Mouse (Mus musculus) MEL (cell line): ENCODE data around the gene Ankrd16. TPM values are rescaled to one million over a fixed set of nuclear protein-coding genes. Genes with fewer than 3 reads are reported as not detected.

Source experiments
- DNase-seq: peaks from one replicate; pipeline ENCODE4 v3.0.0; 2011; ENCODE audit warnings: low read depth, low spot score
- H3K27ac ChIP-seq: 2 replicates; pipeline ENCODE4 v1.5.1; 2012; ENCODE audit warnings: low read depth, mild to moderate bottlenecking, control low read depth, low read length, moderate library complexity; ENCODE audit not compliant: control insufficient read depth
- H3K27me3 ChIP-seq, 2 experiments: fragments of 150-350 bp in 1 of 2; sonication (generic) in 1 of 2; 2 replicates each; pipeline ENCODE4 v1.6.1; 2012; ENCODE audit warnings: low read length in 2 of 2, mild to moderate bottlenecking in 2 of 2, improper control_type of control experiment in 1 of 2, moderate library complexity in 1 of 2; ENCODE audit not compliant: insufficient read depth in 2 of 2, control insufficient read depth in 1 of 2
- H3K36me3 ChIP-seq, 2 experiments: 2 replicates each; pipeline ENCODE4 v1.6.1; 2012 to 2014; ENCODE audit warnings: low read length in 2 of 2, improper control_type of control experiment in 1 of 2, inconsistent platforms in 1 of 2, mild to moderate bottlenecking in 1 of 2; ENCODE audit not compliant: insufficient read depth in 2 of 2, control insufficient read depth in 1 of 2
- H3K4me1 ChIP-seq, 2 experiments: fragments of 150-350 bp in 1 of 2; sonication (generic) in 1 of 2; 2 replicates each; pipeline ENCODE4 v1.6.1; 2012; ENCODE audit warnings: low read length in 2 of 2, improper control_type of control experiment in 1 of 2, mild to moderate bottlenecking in 1 of 2; ENCODE audit not compliant: insufficient read depth in 2 of 2, control insufficient read depth in 1 of 2
- H3K4me3 ChIP-seq, 2 experiments: fragments of 150-350 bp in 1 of 2; sonication (generic) in 1 of 2; 2 replicates each; pipeline ENCODE4 v1.5.1; 2012; ENCODE audit warnings: low read depth in 2 of 2, low read length in 2 of 2, mild to moderate bottlenecking in 2 of 2, moderate library complexity in 2 of 2, control low read depth in 1 of 2, improper control_type of control experiment in 1 of 2; ENCODE audit not compliant: control insufficient read depth in 1 of 2, insufficient read depth in 1 of 2
- H3K79me2 ChIP-seq: 2 replicates; pipeline ENCODE4 v1.6.1; 2012; ENCODE audit warnings: mild to moderate bottlenecking, low read length, moderate library complexity; ENCODE audit not compliant: control insufficient read depth, poor library complexity, insufficient read depth
- H3K9ac ChIP-seq: 2 replicates; pipeline ENCODE4 v1.6.1; 2012; ENCODE audit warnings: low read depth, mild to moderate bottlenecking, control low read depth, low read length, moderate library complexity; ENCODE audit not compliant: control insufficient read depth, poor library complexity, severe bottlenecking
- H3K9me3 ChIP-seq: fragments of 150-350 bp; sonication (generic); replicated peaks from 2 replicates; pipeline ENCODE4 v1.6.1; 2012; ENCODE audit warnings: mild to moderate bottlenecking, low read length, improper control_type of control experiment, moderate library complexity; ENCODE audit not compliant: insufficient read depth
- BHLHE40 ChIP-seq: IDR thresholded peaks from 2 replicates; pipeline ENCODE4 v1.6.1; 2012; ENCODE audit warnings: low read depth, mild to moderate bottlenecking, inconsistent platforms, low read length, improper control_type of control experiment, borderline replicate concordance
- CHD2 ChIP-seq: IDR thresholded peaks from 2 replicates; pipeline ENCODE4 v1.6.1; 2011; ENCODE audit warnings: low read length, improper control_type of control experiment
- CTCF ChIP-seq, 3 experiments: IDR thresholded peaks in 2 of 3; conservative IDR thresholded peaks in 1 of 3; 2 replicates each; pipeline ENCODE4 v1.5.1; 2011 to 2012; ENCODE audit warnings: low read length in 3 of 3, low read depth in 2 of 3, mild to moderate bottlenecking in 2 of 3, improper control_type of control experiment in 1 of 3, inconsistent platforms in 1 of 3, mixed read lengths in 1 of 3, moderate library complexity in 1 of 3; ENCODE audit not compliant: control insufficient read depth in 1 of 3, insufficient read depth in 1 of 3, poor library complexity in 1 of 3, severe bottlenecking in 1 of 3
- E2F4 ChIP-seq: IDR thresholded peaks from 2 replicates; pipeline ENCODE4 v1.6.1; 2011; ENCODE audit warnings: low read depth, low read length, improper control_type of control experiment, borderline replicate concordance
- EP300 ChIP-seq, 2 experiments: IDR thresholded peaks; 2 replicates each; pipeline ENCODE4 v1.6.1; 2011; ENCODE audit warnings: improper control_type of control experiment in 2 of 2, low read length in 2 of 2, low read depth in 1 of 2, mild to moderate bottlenecking in 1 of 2
- ETS1 ChIP-seq: IDR thresholded peaks from 2 replicates; pipeline ENCODE4 v1.6.1; 2012; ENCODE audit warnings: low read depth, mild to moderate bottlenecking, inconsistent platforms, low read length, improper control_type of control experiment, moderate library complexity
- GABPA ChIP-seq: IDR thresholded peaks from 2 replicates; pipeline ENCODE4 v1.6.1; 2012; ENCODE audit warnings: low read depth, mild to moderate bottlenecking, inconsistent platforms, low read length, improper control_type of control experiment, moderate library complexity
- GATA1 ChIP-seq: IDR thresholded peaks from 2 replicates; pipeline ENCODE4 v1.6.1; 2011; ENCODE audit warnings: low read depth, low read length, improper control_type of control experiment
- JUND ChIP-seq: IDR thresholded peaks from 2 replicates; pipeline ENCODE4 v1.6.1; 2011; ENCODE audit warnings: low read depth, mild to moderate bottlenecking, improper control_type of control experiment, low read length
- MAFK ChIP-seq: IDR thresholded peaks from 2 replicates; pipeline ENCODE4 v1.6.1; 2011; ENCODE audit warnings: low read depth, mild to moderate bottlenecking, low read length, improper control_type of control experiment, borderline replicate concordance
- MYB ChIP-seq: IDR thresholded peaks from 2 replicates; pipeline ENCODE4 v1.6.1; 2011; ENCODE audit warnings: mild to moderate bottlenecking, low read depth, low read length, improper control_type of control experiment
- NRF1 ChIP-seq: IDR thresholded peaks from 2 replicates; pipeline ENCODE4 v1.6.1; 2014; ENCODE audit warnings: low read depth, mild to moderate bottlenecking, inconsistent platforms, low read length, improper control_type of control experiment, moderate library complexity; ENCODE audit not compliant: poor library complexity, insufficient read depth, severe bottlenecking
- POLR2A ChIP-seq, 2 experiments: IDR thresholded peaks; 2 replicates each; pipeline ENCODE4 v1.6.1; 2011 to 2012; ENCODE audit warnings: low read length in 2 of 2, mild to moderate bottlenecking in 2 of 2, control low read depth in 1 of 2, improper control_type of control experiment in 1 of 2, low read depth in 1 of 2, moderate library complexity in 1 of 2; ENCODE audit not compliant: control insufficient read depth in 1 of 2, insufficient read depth in 1 of 2, poor library complexity in 1 of 2
- RAD21 ChIP-seq: IDR thresholded peaks from 2 replicates; pipeline ENCODE4 v1.6.1; 2011; ENCODE audit warnings: mild to moderate bottlenecking, low read depth, low read length, improper control_type of control experiment
- RCOR1 ChIP-seq: IDR thresholded peaks from 2 replicates; pipeline ENCODE4 v1.6.1; 2012; ENCODE audit warnings: low read depth, mild to moderate bottlenecking, inconsistent platforms, low read length, improper control_type of control experiment
- SMC3 ChIP-seq: IDR thresholded peaks from 2 replicates; pipeline ENCODE4 v1.6.1; 2011; ENCODE audit warnings: low read depth, low read length, improper control_type of control experiment
- UBTF ChIP-seq: IDR thresholded peaks from 2 replicates; pipeline ENCODE4 v1.6.1; 2012; ENCODE audit warnings: low read depth, mild to moderate bottlenecking, inconsistent platforms, low read length, improper control_type of control experiment, moderate library complexity, borderline replicate concordance; ENCODE audit not compliant: insufficient read depth
- USF2 ChIP-seq, 2 experiments: IDR thresholded peaks; 2 replicates each; pipeline ENCODE4 v1.6.1; 2011 to 2012; ENCODE audit warnings: improper control_type of control experiment in 2 of 2, low read length in 2 of 2, borderline replicate concordance in 1 of 2, inconsistent platforms in 1 of 2, low read depth in 1 of 2, mild to moderate bottlenecking in 1 of 2; ENCODE audit not compliant: insufficient read depth in 1 of 2
- polyA plus RNA-seq, 2 experiments: library from polyadenylated mRNA; stranded (reverse) in 1 of 2; unstranded in 1 of 2; fragments of >175 nt in 1 of 2; fragments of >200 nt in 1 of 2; gene quantifications; 2 replicates each; pipeline versions ENCODE4 v1.2.1 to v1.2.4; 2012; ENCODE audit warnings: low replicate concordance in 2 of 2, low read depth in 1 of 2; ENCODE audit not compliant: insufficient read length in 2 of 2, insufficient read depth in 1 of 2, missing spikeins in 1 of 2
- total RNA-seq: library from RNA; depleted of rRNA; stranded (reverse); fragments of 300-350 nt; gene quantifications from 2 replicates; pipeline ENCODE4 v1.2.3, GENCODE M21; 2012; rRNA removed

The Ankrd16 gene
- total and polyA plus RNA-seq, 3 experiments: 12.9 to 23.5 TPM; not detected in 1

GRCm38 (mm10) chr2:11797930-11798364 is 20.3 kb downstream of the Ankrd16 start:
- no peak overlapping the region for H3K4me3 ChIP-seq
- no peaks in the 10 kb centered on the region for H3K9me3 ChIP-seq
- no peak overlapping the region for H3K9ac ChIP-seq
- H3K27ac ChIP-seq: no peak overlapping the region
- no peaks in the 10 kb centered on the region for H3K79me2 ChIP-seq
- H3K36me3 ChIP-seq: no peaks in the 10 kb centered on the region; a peak in 1 of 4 replicates
- no peak for TF ChIP-seq E2F4
- no peak for TF ChIP-seq JUND
- no peak for TF ChIP-seq CTCF (IDR thresholded peaks at IDR 0.05 in 2 of 3, conservative IDR thresholded peaks at IDR 0.05 in 1 of 3; ENCODE audit: control insufficient read depth in 1 of 3, insufficient read depth in 1 of 3, low read depth in 2 of 3, low read length in 3 of 3, poor library complexity in 1 of 3, severe bottlenecking in 1 of 3)
- no peak for TF ChIP-seq EP300 (IDR thresholded peaks at IDR 0.05; ENCODE audit: low read depth in 1 of 2, low read length in 2 of 2)
- TF ChIP-seq MYB: no peak
- TF ChIP-seq ETS1: no peak
- no peak for TF ChIP-seq UBTF
- TF ChIP-seq USF2 (IDR thresholded peaks at IDR 0.05; ENCODE audit: borderline replicate concordance in 1 of 2, insufficient read depth in 1 of 2, low read depth in 1 of 2, low read length in 2 of 2): no peak
- TF ChIP-seq SMC3: no peak
- no peak for TF ChIP-seq GABPA
- no peak for TF ChIP-seq CHD2
- TF ChIP-seq RCOR1: no peak
- no peak for TF ChIP-seq GATA1
- no peak for TF ChIP-seq RAD21
- no peak for TF ChIP-seq BHLHE40
- TF ChIP-seq NRF1: no peak
- TF ChIP-seq POLR2A (IDR thresholded peaks at IDR 0.05; ENCODE audit: control insufficient read depth in 1 of 2, insufficient read depth in 1 of 2, low read depth in 1 of 2, low read length in 2 of 2, poor library complexity in 1 of 2): no peak
- no peaks in the 10 kb centered on the region for H3K4me1 ChIP-seq
- DNase-seq: no peak
- H3K27me3 ChIP-seq: no peaks in the 10 kb centered on the region

- no peaks in the 10 kb centered on the region for H3K36me3 ChIP-seq
- H3K27ac ChIP-seq: no peak overlapping the region
- no peaks in the 10 kb centered on the region for H3K79me2 ChIP-seq
- no peaks in the 10 kb centered on the region for H3K9me3 ChIP-seq
- H3K4me3 ChIP-seq: no peak overlapping the region
- TF ChIP-seq MAFK: no peak
- H3K27me3 ChIP-seq: no peaks in the 10 kb centered on the region
- H3K9ac ChIP-seq: no peak overlapping the region
- H3K4me1 ChIP-seq: no peaks in the 10 kb centered on the region
- DNase-seq: no peak
Observed at GRCm38 (mm10) chr2:11801299-11801930, 23.7 kb downstream of the Ankrd16 start.

Other genes starting within 250 kb of the Ankrd16 start
- gene Pfkfb3, start 223.8 kb upstream of the Ankrd16 start, total RNA-seq: 7.2 and 9.9 TPM in 2 replicates
- gene Pfkfb3, start 223.8 kb upstream of the Ankrd16 start, polyA plus RNA-seq: 10 to 100 TPM in 1 of 2 experiments, not detected in 1; 13.8 TPM
- 216 and 223 TPM in 2 replicates for gene Rbm17, start 173.7 kb upstream of the Ankrd16 start, total RNA-seq
- gene Rbm17, start 173.7 kb upstream of the Ankrd16 start, polyA plus RNA-seq: 100 to 1,000 TPM in 1 of 2 experiments, not detected in 1; 318 TPM
- not detected in 2 replicates for gene Gm17490, start 151.6 kb upstream of the Ankrd16 start, total RNA-seq
- not detected for gene Gm17490, start 151.6 kb upstream of the Ankrd16 start, polyA plus RNA-seq
- not detected in 2 replicates for gene Il2ra, start 135.1 kb upstream of the Ankrd16 start, total RNA-seq
- not detected for gene Il2ra, start 135.1 kb upstream of the Ankrd16 start, polyA plus RNA-seq
- 0.10 and 0.50 TPM in 2 replicates for gene Il15ra, start 72.6 kb upstream of the Ankrd16 start, total RNA-seq
- under 1 TPM in 1 of 2 experiments, not detected in 1; 0.95 TPM for gene Il15ra, start 72.6 kb upstream of the Ankrd16 start, polyA plus RNA-seq
- 33.7 and 34.9 TPM in 2 replicates for gene Fbh1, start 294 bp upstream of the Ankrd16 start, total RNA-seq
- gene Fbh1, start 294 bp upstream of the Ankrd16 start, polyA plus RNA-seq: 10 to 100 TPM in 1 of 2 experiments, not detected in 1; 44.9 TPM